Mouse (Mus musculus) lung, postnatal 0 days (tissue): ENCODE data around the gene Mfng. TPM values are rescaled to one million over a fixed set of nuclear protein-coding genes. Genes with fewer than 3 reads are reported as not detected.

ENCODE experiments used
- ATAC-seq: fragments of 200-750 bp; cut with Nextera tagmentation; 2 replicates; pipeline ENCODE4 v1.8.0; 2017; ENCODE audit warnings: moderate library complexity
- DNase-seq: peaks from one replicate; pipeline ENCODE4 v3.0.0-alpha.2; 2016; ENCODE audit warnings: low spot score
- H3K27ac ChIP-seq: fragments of 300-500 bp; sonication (generic); 2 replicates; pipeline ENCODE4 v1.5.1; 2014; ENCODE audit warnings: antibody characterized with exemption, mild to moderate bottlenecking, low read length, mixed read lengths
- H3K27me3 ChIP-seq: fragments of 300-500 bp; sonication (generic); replicated peaks from 2 replicates; pipeline ENCODE4 v1.6.1; 2014; ENCODE audit warnings: low read length, mixed read lengths; ENCODE audit not compliant: insufficient read depth
- H3K36me3 ChIP-seq: fragments of 300-500 bp; sonication (generic); 2 replicates; pipeline ENCODE4 v1.6.1; 2014; ENCODE audit warnings: low read length, mixed read lengths; ENCODE audit not compliant: insufficient read depth
- H3K4me1 ChIP-seq: fragments of 300-500 bp; sonication (generic); 2 replicates; pipeline ENCODE4 v1.6.1; 2014; ENCODE audit warnings: antibody characterized with exemption, low read depth, low read length, mixed read lengths; ENCODE audit not compliant: insufficient read depth
- H3K4me2 ChIP-seq: fragments of 300-500 bp; sonication (generic); replicated peaks from 2 replicates; pipeline ENCODE4 v1.6.1; 2014; ENCODE audit warnings: low read depth, mild to moderate bottlenecking, low read length, moderate library complexity, mixed read lengths
- H3K4me3 ChIP-seq: fragments of 300-500 bp; sonication (generic); 2 replicates; pipeline ENCODE4 v1.5.1; 2014; ENCODE audit warnings: low read depth, low read length
- H3K9ac ChIP-seq: fragments of 300-500 bp; sonication (generic); replicated peaks from 2 replicates; pipeline ENCODE4 v1.6.1; 2014; ENCODE audit warnings: low read depth, mild to moderate bottlenecking
- H3K9me3 ChIP-seq: fragments of 300-500 bp; sonication (generic); 2 replicates; pipeline ENCODE4 v1.6.1; 2016; ENCODE audit warnings: low read length, mixed read lengths
- CTCF ChIP-seq: IDR thresholded peaks from 2 replicates; pipeline ENCODE4 v1.5.1; 2016; ENCODE audit warnings: antibody characterized with exemption, mild to moderate bottlenecking
- EP300 ChIP-seq: IDR thresholded peaks from 2 replicates; pipeline ENCODE4 v1.6.1; 2016; ENCODE audit warnings: antibody characterized with exemption, mild to moderate bottlenecking, control low read depth
- WGBS: fragments of 180-500 bp; shearing (Covaris S2); extraction: QIAGEN DNeasy Blood & Tissue Kit; methylation state at CpG from one replicate; pipeline ENCODE4 v1.1.7; 2014; 5-methylcytosine and 5-hydroxymethylcytosine counted together
- polyA plus RNA-seq: library from polyadenylated mRNA; unstranded; fragments of >200 nt; fragmentation: Nextera tagmentation; extraction: Ambion mirVana; gene quantifications from 2 replicates; pipeline ENCODE4 v1.2.1, GENCODE M21; 2015

The Mfng gene
- polyA plus RNA-seq, 1 experiment from 2014 or later = 47.8 TPM

DNA sequence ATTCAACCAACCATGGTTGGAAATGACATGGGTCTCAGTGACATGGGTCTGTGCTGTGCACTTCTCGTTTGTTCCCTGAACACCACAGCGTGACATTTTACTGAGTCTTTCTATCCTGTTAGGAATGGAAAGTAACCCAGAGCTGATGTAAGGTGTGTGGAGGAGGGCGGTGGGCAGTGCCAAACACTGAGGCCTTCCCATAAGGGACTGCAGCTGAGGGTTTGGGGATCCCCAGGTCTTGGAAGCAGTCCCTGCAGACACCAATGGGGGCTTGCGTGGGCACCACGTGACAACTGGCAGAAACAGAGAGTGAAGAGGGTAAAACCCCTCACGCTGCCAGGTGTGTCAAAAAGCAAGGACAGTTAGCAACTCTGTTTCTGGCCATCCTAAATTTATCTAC, 15.1 kb downstream of the Mfng start:
- Histone ChIP-seq H3K4me1 (no peaks in the 10 kb centered on the region), H3K4me2 (no peak overlapping the region), H3K9ac (no peak overlapping the region), H3K27me3 (no peaks in the 10 kb centered on the region), H3K9me3 (no peaks in the 10 kb centered on the region), H3K36me3 (no peaks in the 10 kb centered on the region), H3K4me3 (no peak overlapping the region), H3K27ac (no peak overlapping the region)
- no peak for TF ChIP-seq CTCF
- TF ChIP-seq EP300 = no peak
- ATAC-seq (no peak), DNase-seq (no peak)
- WGBS = 83% methylated on average over 6 of the region's 6 CpGs

DNA sequence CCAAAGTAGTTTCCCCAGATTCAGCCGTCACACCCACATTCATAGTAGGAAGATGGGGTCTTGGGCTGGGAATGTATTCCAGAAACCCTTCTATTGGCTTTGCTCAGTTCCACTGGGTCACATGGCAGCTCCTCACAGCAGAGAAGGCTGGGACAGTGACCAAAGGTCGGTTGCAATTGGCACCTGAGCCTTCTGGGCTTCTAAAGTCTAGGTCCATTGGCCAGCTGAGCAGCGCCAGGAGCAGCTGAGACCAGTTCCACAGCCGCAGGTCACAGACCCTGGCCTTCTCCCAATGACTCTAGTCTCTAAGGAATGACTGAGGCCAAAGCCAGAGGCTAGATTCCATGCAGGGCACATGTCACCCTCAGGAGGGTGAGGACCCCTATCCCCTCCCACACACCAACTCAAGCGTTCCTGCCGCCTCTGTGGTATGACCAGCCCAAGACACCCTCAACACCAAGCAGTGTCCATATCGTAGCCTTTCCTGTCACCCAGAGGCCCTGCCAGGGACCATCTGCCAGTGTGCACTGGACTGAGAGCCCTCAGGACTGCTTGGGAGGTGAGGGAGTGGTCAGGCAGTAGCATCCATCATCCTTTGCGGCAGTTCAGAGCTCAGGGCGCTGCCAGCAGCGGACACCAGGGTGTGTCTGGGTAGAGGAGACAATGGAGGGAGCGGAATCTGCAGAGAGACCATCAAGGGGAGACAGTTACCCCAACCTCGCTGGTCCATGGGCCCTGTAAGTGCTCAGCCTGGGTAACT, 17.1 kb downstream of the Mfng start:
- Histone ChIP-seq H3K4me2 (no peak overlapping the region), H3K36me3 (no peaks in the 10 kb centered on the region), H3K4me3 (no peak overlapping the region), H3K27me3 (no peaks in the 10 kb centered on the region), H3K27ac (no peak overlapping the region), H3K9ac (no peak overlapping the region), H3K4me1 (no peaks in the 10 kb centered on the region), H3K9me3 (no peaks in the 10 kb centered on the region)
- DNase-seq (no peak), ATAC-seq (no peak)
- TF ChIP-seq CTCF (no peak), EP300 (no peak)
- 61% methylated on average over 12 of the region's 12 CpGs for WGBS

DNA sequence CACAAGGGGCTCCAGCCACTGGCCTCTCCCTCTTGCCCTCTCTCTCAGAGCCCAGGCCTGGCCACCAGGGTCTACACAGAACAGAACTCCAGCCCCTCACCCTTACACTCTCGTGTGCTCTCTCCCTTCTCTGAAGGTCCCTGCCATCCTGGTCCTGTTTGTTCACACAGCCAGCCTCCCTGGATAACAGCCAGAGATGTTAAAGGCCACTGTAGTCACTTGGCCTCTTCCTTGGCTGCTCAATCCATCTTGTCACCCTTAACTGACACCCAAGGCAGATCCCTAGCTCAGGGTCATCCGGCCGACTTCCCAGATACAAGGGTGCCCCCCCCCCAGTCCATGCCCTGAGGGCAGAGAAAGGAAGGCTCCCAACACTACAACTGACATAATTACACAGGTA, 18.0 kb downstream of the Mfng start:
- Histone ChIP-seq H3K4me2 (no peak overlapping the region), H3K27ac (no peak overlapping the region), H3K9ac (no peak overlapping the region), H3K36me3 (no peaks in the 10 kb centered on the region), H3K4me1 (no peaks in the 10 kb centered on the region), H3K9me3 (no peaks in the 10 kb centered on the region), H3K4me3 (no peak overlapping the region), H3K27me3 (no peaks in the 10 kb centered on the region)
- no peak for DNase-seq
- WGBS = 24% methylated on average over 3 of the region's 3 CpGs
- ATAC-seq = no peak
- no peak for TF ChIP-seq EP300

DNA sequence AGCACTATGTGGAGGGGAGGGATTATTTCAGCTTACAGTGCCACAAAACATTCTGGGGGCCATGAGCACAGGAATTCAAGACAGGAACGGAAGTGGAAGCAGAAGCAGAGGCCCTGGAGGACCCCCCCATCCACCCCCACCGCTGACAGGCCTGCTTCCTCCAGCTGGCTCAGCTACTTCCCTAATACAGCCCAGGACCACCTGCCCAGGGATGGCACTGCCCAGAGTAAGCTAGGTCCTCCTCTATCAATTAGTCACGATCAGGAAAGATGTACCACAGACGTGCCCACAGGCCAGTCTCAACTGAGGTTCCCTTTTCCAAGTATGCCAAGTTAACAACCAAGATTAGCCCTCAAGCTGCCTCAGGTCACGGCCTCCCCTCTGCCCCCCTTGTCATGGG, 19.1 kb downstream of the Mfng start:
- Histone ChIP-seq H3K27ac (no peak overlapping the region), H3K9me3 (no peaks in the 10 kb centered on the region), H3K9ac (no peak overlapping the region), H3K4me3 (no peak overlapping the region), H3K4me2 (no peak overlapping the region), H3K4me1 (no peaks in the 10 kb centered on the region), H3K27me3 (no peaks in the 10 kb centered on the region), H3K36me3 (no peaks in the 10 kb centered on the region)
- no peak for ATAC-seq
- WGBS = 65% methylated on average over 5 of the region's 5 CpGs
- no peak for DNase-seq
- TF ChIP-seq EP300 (no peak), CTCF (no peak)

DNA sequence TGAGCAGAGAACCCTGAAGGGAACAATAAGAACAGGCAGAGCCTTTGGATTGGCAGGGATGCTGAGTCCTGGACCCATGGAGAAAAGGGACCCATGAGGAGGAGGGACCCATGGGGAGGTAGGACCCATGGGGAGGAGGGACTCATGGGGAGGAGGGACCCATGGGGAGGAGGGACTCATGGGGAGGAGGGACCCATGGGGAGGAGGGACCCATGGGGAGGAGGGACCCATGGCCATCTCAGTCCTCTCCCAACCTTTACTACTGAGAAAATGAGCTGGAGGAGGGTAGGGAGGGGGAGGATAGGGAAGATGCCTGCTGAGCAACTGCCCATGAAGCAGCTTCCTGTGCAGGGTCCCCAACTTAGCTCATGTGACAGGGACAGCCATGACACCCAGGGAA, 20.3 kb downstream of the Mfng start:
- H3K4me2 ChIP-seq = no peak overlapping the region
- H3K4me1 ChIP-seq = no peaks in the 10 kb centered on the region
- TF ChIP-seq EP300 (no peak), CTCF (no peak)
- H3K9ac ChIP-seq = no peak overlapping the region
- H3K27ac ChIP-seq = no peak overlapping the region
- DNase-seq (no peak), ATAC-seq (no peak)
- H3K4me3 ChIP-seq = no peak overlapping the region
- no peaks in the 10 kb centered on the region for H3K9me3 ChIP-seq
- H3K36me3 ChIP-seq = no peaks in the 10 kb centered on the region
- H3K27me3 ChIP-seq = no peaks in the 10 kb centered on the region

DNA sequence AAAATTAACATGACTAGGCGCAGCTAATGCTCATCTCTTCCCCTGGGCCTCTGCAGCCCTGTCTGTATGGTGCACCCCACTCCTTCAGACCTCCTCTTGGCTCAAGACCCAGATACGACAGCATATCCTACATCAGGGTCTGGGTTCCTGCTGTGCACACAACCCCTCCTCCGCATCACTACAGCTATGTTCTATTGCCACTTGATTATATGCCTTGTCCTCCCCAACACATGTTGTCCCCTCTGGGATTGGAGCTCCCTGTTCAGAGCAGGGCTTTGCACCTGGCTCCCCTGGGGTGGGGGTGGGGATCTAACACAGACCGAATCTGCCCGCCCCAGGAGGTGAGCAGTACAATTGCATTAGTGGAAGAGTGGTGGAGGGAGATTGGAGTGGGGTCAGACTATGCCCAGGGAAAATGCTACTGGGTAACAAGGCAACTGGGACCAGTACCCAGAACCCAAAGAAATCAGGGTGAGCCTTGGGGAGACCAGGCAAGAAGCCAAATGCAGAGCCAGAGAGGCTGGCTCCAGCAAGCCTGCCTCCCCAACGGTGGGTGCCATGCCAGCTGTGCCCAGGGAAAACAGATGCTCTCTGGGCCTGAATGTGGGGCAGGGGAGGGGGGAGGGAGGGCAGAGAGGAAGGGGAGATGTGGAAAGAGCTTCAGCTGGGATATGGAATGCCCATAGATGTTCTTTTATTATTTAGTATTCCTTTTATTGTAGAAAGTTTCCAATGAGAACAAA, 22.5 kb downstream of the Mfng start:
- no peak overlapping the region for H3K4me3 ChIP-seq
- DNase-seq = no peak
- no peak for ATAC-seq
- no peak for TF ChIP-seq CTCF
- no peak for TF ChIP-seq EP300
- H3K36me3 ChIP-seq = no peaks in the 10 kb centered on the region
- H3K27me3 ChIP-seq = no peaks in the 10 kb centered on the region
- no peak overlapping the region for H3K9ac ChIP-seq
- H3K9me3 ChIP-seq = no peaks in the 10 kb centered on the region
- no peak overlapping the region for H3K4me2 ChIP-seq
- H3K27ac ChIP-seq = no peak overlapping the region
- WGBS = 55% methylated on average over 6 of the region's 6 CpGs
- no peaks in the 10 kb centered on the region for H3K4me1 ChIP-seq
